ENCODE assay signal across 8 mouse cellular contexts in genomic region chr12:45073331-45074041, GRCm38 (mm10). TPM values are rescaled to one million over a fixed set of nuclear protein-coding genes. Genes with fewer than 3 reads are reported as not detected.
A peak's percentile ranks its signal among the peaks of the same experiment; 100 is the strongest.
DNase-seq lines count a peak whose midpoint lies in the region; ATAC-seq and TF ChIP-seq lines count a peak whose summit lies in the region.

No protein-coding gene starts in this region.

- peaks cover 8% of the 10 kb centered on the region; the same call in 1 of the 2 replicates for H3K4me1 ChIP-seq in thymus, adult 2 months (replicated peaks; ENCODE audit: control insufficient read depth, insufficient read depth, low read length)
- H3K4me1 ChIP-seq in hindbrain, postnatal 0 days (ENCODE audit: insufficient read depth, low read length): no peaks in the 10 kb centered on the region; the same call in 1 of the 2 replicates
- H3K4me1 ChIP-seq in midbrain, postnatal 0 days (ENCODE audit: insufficient read depth, low read length): no peaks in the 10 kb centered on the region; the same call in 1 of the 2 replicates

- H3K27ac ChIP-seq in thymus, adult 2 months (ENCODE audit: control insufficient read depth, insufficient read depth, low read length): no peak overlapping the region
- peak overlapping the region; percentile 74 for H3K27ac ChIP-seq in hindbrain, postnatal 0 days
- peak overlapping the region; percentile 62 for H3K27ac ChIP-seq in midbrain, postnatal 0 days (ENCODE audit: low read depth, low read length)

- 10% methylated on average over 28 of the region's 28 CpGs for WGBS in thymus, adult 2 months
- WGBS in hindbrain, postnatal 0 days: under 1% methylated on average over 28 of the region's 28 CpGs
- 1% methylated on average over 28 of the region's 28 CpGs for WGBS in midbrain, postnatal 0 days

- peak overlapping the region; percentile 40 for H3K4me3 ChIP-seq in thymus, adult 2 months (ENCODE audit: control insufficient read depth, insufficient read depth, low read length)
- peak overlapping the region; percentile 81 for H3K4me3 ChIP-seq in hindbrain, postnatal 0 days (ENCODE audit: low read length)
- peak overlapping the region; percentile 85 for H3K4me3 ChIP-seq in midbrain, postnatal 0 days (ENCODE audit: low read depth, low read length)

- DNase-seq in frontal cortex, postnatal 25 days (ENCODE audit: low spot score in 2 of 2): no peak
- DNase-seq in thymus, adult 2 months: no peak
- DNase-seq in thymus, postnatal 4 days: no peak
- DNase-seq in hindbrain, postnatal 0 days (ENCODE audit: low spot score): peak; percentile 39
- DNase-seq in midbrain, postnatal 0 days (ENCODE audit: low spot score): peak; percentile 37
- no peak for DNase-seq in cerebellum, adult 8-10 months

- no peak for TF ChIP-seq CTCF in thymus, adult 2 months (IDR thresholded peaks at IDR 0.05; ENCODE audit: borderline replicate concordance, control insufficient read depth, extremely low read depth, insufficient read depth, low read length, poor library complexity)
- peak; percentile 15; the same call in 1 of the 2 replicates for TF ChIP-seq CTCF in hindbrain, postnatal 0 days (IDR thresholded peaks at IDR 0.05; ENCODE audit: low read depth)
- no peak for TF ChIP-seq CTCF in midbrain, postnatal 0 days (IDR thresholded peaks at IDR 0.05)

- peak overlapping the region; percentile 99 for H3K4me2 ChIP-seq in hindbrain, postnatal 0 days (ENCODE audit: low read depth, low read length)
- H3K4me2 ChIP-seq in midbrain, postnatal 0 days (ENCODE audit: low read depth, low read length, poor library complexity, severe bottlenecking): peak overlapping the region; percentile 99

- peak overlapping the region; percentile 75 for H3K9ac ChIP-seq in hindbrain, postnatal 0 days (replicated peaks; ENCODE audit: low read length)
- peak overlapping the region; percentile 72 for H3K9ac ChIP-seq in midbrain, postnatal 0 days (replicated peaks; ENCODE audit: low read length, poor library complexity, severe bottlenecking)

- H3K27me3 ChIP-seq in thymus, adult 2 months (ENCODE audit: control insufficient read depth, insufficient read depth, low read length): peaks cover 4% of the 10 kb centered on the region
- H3K27me3 ChIP-seq in hindbrain, postnatal 0 days (ENCODE audit: insufficient read depth, low read length): no peaks in the 10 kb centered on the region
- H3K27me3 ChIP-seq in midbrain, postnatal 0 days (ENCODE audit: insufficient read depth, low read length): no peaks in the 10 kb centered on the region

- no peak for TF ChIP-seq POLR2A in thymus, adult 2 months (IDR thresholded peaks at IDR 0.05; ENCODE audit: control insufficient read depth, extremely low read depth, insufficient read depth, low read length, poor library complexity)

- no peaks in the 10 kb centered on the region for H3K36me3 ChIP-seq in thymus, adult 2 months (ENCODE audit: control insufficient read depth, insufficient read depth, low read length)
- no peaks in the 10 kb centered on the region for H3K36me3 ChIP-seq in hindbrain, postnatal 0 days (ENCODE audit: insufficient read depth, low read length)
- H3K36me3 ChIP-seq in midbrain, postnatal 0 days (ENCODE audit: insufficient read depth, low read length): no peaks in the 10 kb centered on the region

- no peaks in the 10 kb centered on the region for H3K9me3 ChIP-seq in hindbrain, postnatal 0 days (ENCODE audit: low read length)
- no peaks in the 10 kb centered on the region for H3K9me3 ChIP-seq in midbrain, postnatal 0 days (ENCODE audit: low read length)

- peak; percentile 7; the same call in 1 of the 2 replicates for ATAC-seq in frontal cortex, adult (ENCODE audit: low TSS enrichment)
- peak; percentile 30 for ATAC-seq in hindbrain, postnatal 0 days
- ATAC-seq in midbrain, postnatal 0 days (ENCODE audit: low FRiP score): peak; percentile 1; the same call in 1 of the 2 replicates
- no peak for ATAC-seq in erythroid progenitor cell, adult 5-6 weeks (replicated peaks; ENCODE audit: low FRiP score, poor library complexity, severe bottlenecking)

RNA-seq across cellular contexts. Expression of gene Stxbp6, which starts 1.0 kb away (rescaled TPM):
- polyA plus RNA-seq in thymus, adult 2 months (2012; rRNA removed): 2.5 and 3.7 TPM in 2 replicates
- total RNA-seq in hindbrain, postnatal 0 days (2014; rRNA removed): 19.3 and 25.1 TPM in 2 replicates
- polyA plus RNA-seq in hindbrain, postnatal 0 days (2015; fragmentation: Nextera tagmentation; extraction: Ambion mirVana): 17.8 and 18.6 TPM in 2 replicates
- 31.8 and 35.3 TPM in 2 replicates for total RNA-seq in midbrain, postnatal 0 days (2014; rRNA removed)
- 25.3 and 28.9 TPM in 2 replicates for polyA plus RNA-seq in midbrain, postnatal 0 days (2015; fragmentation: Nextera tagmentation; extraction: Ambion mirVana)
- total RNA-seq in erythroid progenitor cell, adult 5-6 weeks (2015; ENCODE audit: low replicate concordance): 1.3 and 2.2 TPM in 2 replicates
- 0.39 and 1.5 TPM in 2 replicates for total RNA-seq in erythroid progenitor cell, adult 5-6 weeks (2017; ENCODE audit: low replicate concordance)

Comparison
In these comparisons a context has a peak if more than half of its experiments do, and no peak if none do; other contexts are left out.
1. DNase-seq: peak in hindbrain, postnatal 0 days (single experiment) and midbrain, postnatal 0 days (single experiment); none in frontal cortex, postnatal 25 days (0 of 2), thymus, adult 2 months (single experiment), thymus, postnatal 4 days (single experiment) and cerebellum, adult 8-10 months (single experiment).
2. Peak in every context shown above with its lines, with median percentiles within 50 percentile points of each other: H3K4me3 ChIP-seq.